Mouse (Mus musculus): Measurements from ENCODE around the gene Lrrc1. TPM values are rescaled to one million over a fixed set of nuclear protein-coding genes. Genes with fewer than 3 reads are reported as not detected.
A peak's percentile ranks its signal among the peaks of the same experiment; 100 is the strongest.

The Lrrc1 gene
- polyA plus RNA-seq, 1 experiment from 2014 or later = 27.4 TPM

GRCm38 (mm10) chr9:77410968-77411367, 133.7 kb downstream of the Lrrc1 start:
- in situ Hi-C loops (cut with MboI; ENCODE audit: low pct_unique_long_range_greater_than_20kb) = loop anchor here (25.0 kb wide), 1 partner anchor 376 kb away; no protein-coding TSS in a partner anchor
- H3K27me3 ChIP-seq = no peaks in the 10 kb centered on the region
- CTCF ChIA-PET = interaction anchor here (1.0 kb wide), 1 partner anchor 12 kb away, joined by 3 read pairs; no protein-coding TSS in a partner anchor
- ATAC-seq (peak; percentile 44), DNase-seq (ENCODE audit: low read depth, low spot score) (no peak)
- POLR2A ChIA-PET = no interaction called here
- no peak for TF ChIP-seq CTCF (IDR thresholded peaks at IDR 0.05)

GRCm38 (mm10) chr9:77410524-77410923, 134.1 kb downstream of the Lrrc1 start:
- POLR2A ChIA-PET = no interaction called here
- H3K27me3 ChIP-seq = no peaks in the 10 kb centered on the region
- DNase-seq (ENCODE audit: low read depth, low spot score) = no peak
- CTCF ChIA-PET = interaction anchor here (1.0 kb wide), 1 partner anchor 12 kb away, joined by 3 read pairs; no protein-coding TSS in a partner anchor
- in situ Hi-C loops (cut with MboI; ENCODE audit: low pct_unique_long_range_greater_than_20kb) = loop anchor here (25.0 kb wide), 1 partner anchor 377 kb away; no protein-coding TSS in a partner anchor
- peak; percentile 55 for ATAC-seq
- TF ChIP-seq CTCF (IDR thresholded peaks at IDR 0.05) = no peak

DNA sequence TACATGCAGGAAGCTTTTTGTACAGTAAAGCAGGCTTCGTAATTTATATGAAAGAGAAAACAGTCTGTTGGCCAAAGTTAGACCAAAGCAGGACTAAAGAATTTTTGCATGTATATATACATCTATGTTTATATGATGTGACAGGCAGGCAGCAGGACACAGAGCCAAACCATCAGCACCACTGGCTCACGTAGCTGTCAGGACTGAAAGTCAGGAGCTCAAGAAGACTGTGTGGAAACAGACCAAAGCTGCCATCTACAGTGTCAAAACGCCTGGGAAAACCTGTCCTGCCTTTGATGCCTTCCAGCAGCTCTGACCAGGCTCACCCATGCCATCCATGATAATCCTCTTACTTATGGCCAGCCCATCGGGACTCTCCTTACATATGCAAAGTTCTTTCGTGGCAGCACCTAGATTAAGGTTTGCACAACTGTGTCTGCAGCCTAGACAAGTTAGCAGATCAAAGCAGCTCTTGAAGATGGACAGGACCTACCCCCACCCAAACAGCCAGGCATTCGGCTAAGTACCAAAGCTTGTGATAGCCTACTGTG, 136.5 kb downstream of the Lrrc1 start:
- H3K27me3 ChIP-seq = no peaks in the 10 kb centered on the region
- ChIA-PET CTCF (interaction anchor here (1.2 to 1.9 kb wide), 2 partner anchors 12 to 188 kb away, joined by 4 to 5 read pairs; no protein-coding TSS in a partner anchor), POLR2A (no interaction called here)
- in situ Hi-C loops (cut with MboI; ENCODE audit: low pct_unique_long_range_greater_than_20kb) = loop anchor here (25.0 kb wide), 1 partner anchor 379 kb away; no protein-coding TSS in a partner anchor
- DNase-seq (ENCODE audit: low read depth, low spot score) (no peak), ATAC-seq (no peak)
- no peak for TF ChIP-seq CTCF (IDR thresholded peaks at IDR 0.05)

DNA sequence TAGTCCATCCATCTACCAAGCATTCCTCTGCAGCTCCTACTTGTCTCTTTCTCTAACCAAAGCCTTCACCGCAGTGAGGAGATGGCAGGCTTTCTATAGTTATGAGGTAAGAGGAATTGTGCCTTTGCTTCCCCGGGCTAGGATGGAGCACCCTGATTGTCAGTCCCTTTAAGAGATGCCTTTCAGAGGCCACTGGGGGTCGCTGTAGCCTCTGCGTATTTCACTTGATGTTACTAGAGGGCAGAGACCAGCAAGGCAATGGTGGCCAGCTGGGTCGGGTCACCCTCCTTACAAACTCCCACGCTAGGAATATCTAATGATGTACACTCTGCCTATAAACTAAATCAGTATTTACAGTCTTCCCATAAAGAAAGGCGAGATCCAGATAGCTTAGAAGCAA, 137.8 kb downstream of the Lrrc1 start:
- ChIA-PET CTCF (interaction anchor here (0.7 to 1.9 kb wide), 4 partner anchors 14 to 190 kb away, joined by 3 to 5 read pairs (median 4); no protein-coding TSS in a partner anchor), POLR2A (interaction anchor here (0.6 kb wide), 1 partner anchor 93 kb away, joined by 4 read pairs; no protein-coding TSS in a partner anchor)
- ATAC-seq (no peak), DNase-seq (ENCODE audit: low read depth, low spot score) (no peak)
- no peaks in the 10 kb centered on the region for H3K27me3 ChIP-seq
- peak; percentile 72 for TF ChIP-seq CTCF (IDR thresholded peaks at IDR 0.05)
- in situ Hi-C loops (cut with MboI; ENCODE audit: low pct_unique_long_range_greater_than_20kb) = loop anchor here (25.0 kb wide), 1 partner anchor 380 kb away; no protein-coding TSS in a partner anchor

GRCm38 (mm10) chr9:77404458-77404857, 140.2 kb downstream of the Lrrc1 start:
- ChIA-PET POLR2A (no interaction called here), CTCF (interaction anchor here (1.2 to 1.7 kb wide), 3 partner anchors 9 to 192 kb away, joined by 3 to 5 read pairs (median 3); no protein-coding TSS in a partner anchor)
- no peak for TF ChIP-seq CTCF (IDR thresholded peaks at IDR 0.05)
- DNase-seq (ENCODE audit: low read depth, low spot score) = no peak
- ATAC-seq = no peak
- H3K27me3 ChIP-seq = no peaks in the 10 kb centered on the region
- in situ Hi-C loops (cut with MboI; ENCODE audit: low pct_unique_long_range_greater_than_20kb) = loop anchor here (25.0 kb wide), 1 partner anchor 383 kb away; no protein-coding TSS in a partner anchor

DNA sequence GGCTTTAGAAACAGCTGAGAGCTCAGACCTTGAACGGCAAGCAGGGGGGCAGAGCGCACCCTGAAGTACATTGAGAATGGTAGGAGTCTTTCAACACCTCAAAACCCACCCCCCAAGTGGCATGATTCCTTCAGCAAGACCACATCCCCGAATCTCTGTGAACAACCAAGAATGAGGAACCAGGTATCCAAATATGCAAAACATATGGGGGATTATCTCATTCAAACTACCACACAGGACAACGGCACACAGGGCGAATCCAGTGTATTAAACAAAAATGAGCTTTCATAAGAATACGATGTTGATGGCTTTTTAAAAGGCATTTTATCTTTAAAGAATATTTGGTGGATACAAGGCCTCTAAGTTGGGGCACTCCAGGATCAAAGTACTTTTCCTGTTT, 140.7 kb downstream of the Lrrc1 start:
- CTCF ChIA-PET = interaction anchor here (1.3 kb wide), 1 partner anchor 193 kb away, joined by 3 read pairs; no protein-coding TSS in a partner anchor
- POLR2A ChIA-PET = no interaction called here
- in situ Hi-C loops (cut with MboI; ENCODE audit: low pct_unique_long_range_greater_than_20kb) = loop anchor here (25.0 kb wide), 1 partner anchor 383 kb away; no protein-coding TSS in a partner anchor
- DNase-seq (ENCODE audit: low read depth, low spot score) (no peak), ATAC-seq (no peak)
- TF ChIP-seq CTCF (IDR thresholded peaks at IDR 0.05) = no peak
- H3K27me3 ChIP-seq = no peaks in the 10 kb centered on the region

DNA sequence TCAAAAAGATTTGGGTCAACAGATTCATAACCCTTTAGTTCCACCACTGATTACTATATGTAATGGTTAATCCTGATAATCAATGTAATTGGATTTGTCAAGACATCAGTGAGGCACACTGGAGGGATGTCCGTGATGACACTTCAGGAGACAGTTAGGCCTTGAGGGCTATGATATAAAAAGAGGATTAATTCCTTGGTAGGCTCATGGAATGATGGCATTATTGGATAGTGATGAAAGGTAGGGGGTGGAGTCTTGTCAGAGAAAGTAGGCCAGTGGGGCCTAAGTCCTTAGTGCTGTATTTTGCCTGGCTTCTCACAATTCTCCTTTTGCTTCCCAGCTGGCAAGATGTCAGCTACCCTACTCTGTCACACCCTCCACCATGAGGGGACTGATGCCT, 141.7 kb downstream of the Lrrc1 start:
- TF ChIP-seq CTCF (IDR thresholded peaks at IDR 0.05) = no peak
- POLR2A ChIA-PET = no interaction called here
- CTCF ChIA-PET = interaction anchor here (1.3 kb wide), 1 partner anchor 194 kb away, joined by 3 read pairs; no protein-coding TSS in a partner anchor
- ATAC-seq = no peak
- in situ Hi-C loops (cut with MboI; ENCODE audit: low pct_unique_long_range_greater_than_20kb) = loop anchor here (25.0 kb wide), 1 partner anchor 384 kb away; no protein-coding TSS in a partner anchor
- no peaks in the 10 kb centered on the region for H3K27me3 ChIP-seq
- no peak for DNase-seq (ENCODE audit: low read depth, low spot score)

DNA sequence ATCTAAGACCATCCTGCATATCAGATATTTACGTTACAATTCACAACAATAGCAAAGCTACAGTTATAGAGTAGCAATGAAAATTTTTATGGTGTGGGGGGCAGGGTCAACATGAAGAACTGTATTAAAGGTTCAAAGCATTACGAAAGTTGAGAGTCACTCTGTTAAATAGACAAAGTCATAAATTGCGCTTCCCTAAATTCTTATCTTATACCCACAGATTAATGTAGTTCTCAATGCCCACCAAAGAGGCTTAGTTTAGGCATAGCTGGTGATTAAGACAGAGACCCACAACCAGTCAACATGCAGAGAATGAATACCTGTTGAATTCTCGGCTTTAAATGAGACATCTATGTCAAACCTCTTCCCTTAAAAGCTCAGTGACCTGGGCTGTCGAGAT, 144.9 kb downstream of the Lrrc1 start:
- DNase-seq (ENCODE audit: low read depth, low spot score) = no peak
- in situ Hi-C loops (cut with MboI; ENCODE audit: low pct_unique_long_range_greater_than_20kb) = loop anchor here (25.0 kb wide), 1 partner anchor 388 kb away; no protein-coding TSS in a partner anchor
- POLR2A ChIA-PET = no interaction called here
- TF ChIP-seq CTCF (IDR thresholded peaks at IDR 0.05) = no peak
- H3K27me3 ChIP-seq = peaks cover 4% of the 10 kb centered on the region
- ATAC-seq = no peak
- CTCF ChIA-PET = no interaction called here

DNA sequence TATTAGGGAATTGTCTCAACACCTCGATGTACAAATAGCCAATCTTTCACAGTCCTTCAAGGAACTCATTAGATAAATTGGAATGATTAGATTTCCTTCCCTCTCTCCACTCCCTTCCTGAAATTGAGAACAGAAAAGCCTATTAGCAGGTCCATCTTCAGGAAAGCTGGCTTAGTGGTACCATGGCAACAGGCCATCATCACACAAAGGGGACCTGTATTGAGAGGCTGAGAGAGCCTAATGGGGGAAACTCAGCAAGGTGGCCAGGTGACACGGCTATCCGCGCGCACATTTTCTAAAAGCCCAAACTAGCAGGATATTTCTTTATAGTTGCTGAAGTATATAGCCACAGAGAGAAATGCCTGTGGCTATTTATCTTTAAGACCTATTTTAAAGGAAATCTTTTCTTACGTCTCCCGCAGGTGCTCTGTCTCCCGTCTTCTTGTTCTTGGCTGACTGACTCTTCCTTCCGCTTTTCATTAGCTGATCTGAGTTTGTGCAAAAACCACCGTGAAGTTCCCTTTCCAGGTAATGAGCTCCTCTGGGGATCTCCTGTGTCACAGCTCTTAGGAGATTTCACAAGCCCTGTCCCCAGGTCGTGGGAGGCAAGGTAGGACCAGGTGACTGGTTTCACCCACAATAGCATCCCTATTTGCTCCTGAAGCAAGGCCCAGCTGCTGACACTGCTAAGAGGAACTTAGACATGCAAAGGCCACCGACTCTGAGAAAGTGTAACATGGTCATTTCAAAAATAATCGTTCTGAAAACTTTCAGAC, 145.6 kb downstream of the Lrrc1 start:
- POLR2A ChIA-PET = no interaction called here

GRCm38 (mm10) chr9:77397027-77397426, 147.6 kb downstream of the Lrrc1 start:
- POLR2A ChIA-PET = interaction anchor here (0.7 kb wide), 1 partner anchor 721 kb away, joined by 3 read pairs; no protein-coding TSS in a partner anchor
- DNase-seq (ENCODE audit: low read depth, low spot score) (no peak), ATAC-seq (no peak)
- TF ChIP-seq CTCF (IDR thresholded peaks at IDR 0.05) = no peak
- in situ Hi-C loops (cut with MboI; ENCODE audit: low pct_unique_long_range_greater_than_20kb) = no loop called here
- CTCF ChIA-PET = no interaction called here
- peaks cover 4% of the 10 kb centered on the region for H3K27me3 ChIP-seq

More for the DNA sequence above, 145.6 kb downstream of the Lrrc1 start:
- H3K27me3 ChIP-seq = peaks cover 4% of the 10 kb centered on the region
- CTCF ChIA-PET = no interaction called here
- ATAC-seq = no peak
- DNase-seq (ENCODE audit: low read depth, low spot score) = no peak
- in situ Hi-C loops (cut with MboI; ENCODE audit: low pct_unique_long_range_greater_than_20kb) = no loop called here
- no peak for TF ChIP-seq CTCF (IDR thresholded peaks at IDR 0.05)
